Mouse (Mus musculus): ENCODE results near the gene Gpr89.
A peak's percentile ranks its signal among the peaks of the same experiment; 100 is the strongest.

The Gpr89 gene

DNA sequence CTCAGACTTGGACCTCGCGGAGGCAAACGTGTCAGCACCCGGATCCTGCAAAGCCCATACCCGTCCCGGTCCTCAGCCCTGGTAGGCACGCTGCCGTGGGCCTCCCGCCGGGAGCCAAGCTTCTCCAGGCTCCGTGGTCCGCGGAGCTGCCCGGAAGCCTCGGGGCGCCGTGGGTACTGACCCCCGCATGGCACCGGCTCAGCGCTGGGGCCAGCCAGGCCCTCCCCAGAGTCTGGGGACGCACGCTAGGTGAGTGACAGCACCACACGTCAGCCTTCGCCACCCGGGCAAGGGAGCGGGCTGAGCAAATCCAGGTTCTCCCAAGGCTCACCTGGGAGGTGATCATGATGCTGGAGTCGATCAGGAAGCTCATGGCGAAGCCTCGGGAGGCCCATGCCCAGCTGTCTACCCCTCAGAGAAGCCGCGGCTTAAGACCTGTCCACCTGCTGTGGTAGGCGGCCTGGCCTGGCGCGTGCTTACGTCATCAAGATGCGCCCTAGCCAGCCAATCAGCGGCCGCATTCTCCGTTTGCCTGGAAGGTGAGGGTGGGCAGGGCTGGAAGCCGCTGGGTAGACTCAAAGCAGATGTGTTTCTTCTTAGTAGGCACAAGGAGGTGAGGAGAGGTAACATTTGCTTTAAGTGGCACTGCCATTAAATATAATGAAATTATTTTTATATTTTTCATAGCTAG, at the start of gene Gpr89:
TSS of gene Gpr89 (minus strand) at position 496 of the 691 bp plus-strand sequence.
- peak; percentile 93 for DNase-seq (ENCODE audit: low spot score)

DNA sequence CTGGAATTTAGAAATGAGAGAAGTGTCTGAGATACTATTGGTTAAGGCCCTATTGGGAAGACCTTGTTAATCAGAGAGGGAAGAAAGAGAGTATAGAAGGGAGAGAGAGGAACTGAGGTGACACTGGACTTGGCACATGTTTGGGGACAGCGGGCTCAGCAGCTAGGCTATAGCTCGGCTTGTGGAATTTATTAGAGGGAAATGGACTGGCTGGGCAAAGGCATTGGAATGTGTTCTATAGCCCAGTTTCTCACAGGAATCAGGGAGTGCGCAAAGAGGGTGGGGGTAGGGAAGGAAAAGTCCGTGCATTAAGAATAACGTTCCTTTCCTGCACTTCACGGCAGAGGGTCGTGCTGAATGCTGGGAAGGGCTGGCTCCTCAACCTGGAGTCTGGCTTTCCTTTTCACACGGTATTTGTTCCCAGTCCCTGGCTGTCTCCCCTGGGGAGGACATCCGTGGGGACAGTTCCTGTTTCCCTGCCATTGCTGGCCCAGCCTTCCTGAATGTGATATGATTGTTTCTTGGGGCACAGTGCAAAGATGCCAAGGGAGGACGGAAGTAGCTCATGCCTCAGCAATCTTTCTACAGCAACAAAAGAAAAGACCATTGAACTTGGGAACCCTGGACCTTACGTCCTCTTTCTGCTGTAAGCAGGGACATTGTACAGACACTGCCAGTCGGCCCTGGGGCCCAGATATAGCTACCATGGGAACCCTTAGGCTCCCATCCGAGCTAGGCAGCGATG, 48.5 kb upstream of the Gpr89 start:
- no peak for DNase-seq (ENCODE audit: low spot score)

- DNase-seq (ENCODE audit: low spot score) = no peak
Observed at GRCm38 (mm10) chr3:96942706-96943105, 37.6 kb upstream of the Gpr89 start.

GRCm38 (mm10) chr3:96938738-96939137, 33.6 kb upstream of the Gpr89 start:
- peak; percentile 80 for DNase-seq (ENCODE audit: low spot score)

DNA sequence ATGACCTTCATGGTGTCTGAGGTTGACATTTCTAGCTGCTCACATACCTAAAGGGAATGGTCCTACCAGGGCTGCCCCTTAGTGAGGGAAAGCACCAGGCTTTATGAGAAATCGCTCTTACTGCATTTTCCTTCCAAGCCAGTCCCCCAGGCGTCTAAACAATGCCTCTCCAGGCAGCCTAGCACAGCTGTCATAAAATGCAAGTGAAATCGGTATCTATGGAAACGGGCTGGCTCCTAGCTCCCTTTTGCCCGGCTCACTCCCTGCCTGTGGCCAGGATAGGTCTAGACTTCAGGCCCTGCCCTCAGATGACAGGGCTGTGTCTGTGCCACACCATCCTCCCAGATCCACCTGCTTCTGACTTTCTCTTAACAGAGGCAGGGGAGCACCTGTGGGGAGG, 32.5 kb upstream of the Gpr89 start:
- no peak for DNase-seq (ENCODE audit: low spot score)

GRCm38 (mm10) chr3:96936241-96936640, 31.1 kb upstream of the Gpr89 start:
- DNase-seq (ENCODE audit: low spot score) = no peak

DNA sequence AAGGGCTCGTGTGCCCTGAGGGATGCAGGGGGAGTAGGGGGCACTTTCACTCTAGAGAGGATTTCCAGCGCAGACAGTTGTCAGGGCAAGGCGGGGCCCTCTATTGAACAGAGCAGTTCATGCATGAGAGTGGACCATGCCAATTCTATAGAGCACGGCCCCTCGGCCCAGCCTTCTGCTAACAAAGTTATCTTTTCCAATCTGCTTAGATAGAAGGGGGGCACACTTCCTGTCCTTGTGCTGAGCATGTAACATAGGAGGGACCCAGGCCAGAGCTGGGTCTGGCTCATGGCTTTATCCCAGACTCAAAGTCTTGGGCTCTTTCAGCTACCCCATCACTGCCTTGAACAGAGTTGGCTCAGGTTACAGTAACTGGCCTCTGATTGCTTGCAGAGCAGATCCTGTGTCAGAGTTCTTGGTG, 26.1 kb upstream of the Gpr89 start:
- no peak for DNase-seq (ENCODE audit: low spot score)

- no peak for DNase-seq (ENCODE audit: low spot score)
Observed at GRCm38 (mm10) chr3:96925920-96926319, 20.8 kb upstream of the Gpr89 start, which contains the start of gene Gja8. Gene Gja8, minus strand, starts transcription at chr3:96926020.

DNA sequence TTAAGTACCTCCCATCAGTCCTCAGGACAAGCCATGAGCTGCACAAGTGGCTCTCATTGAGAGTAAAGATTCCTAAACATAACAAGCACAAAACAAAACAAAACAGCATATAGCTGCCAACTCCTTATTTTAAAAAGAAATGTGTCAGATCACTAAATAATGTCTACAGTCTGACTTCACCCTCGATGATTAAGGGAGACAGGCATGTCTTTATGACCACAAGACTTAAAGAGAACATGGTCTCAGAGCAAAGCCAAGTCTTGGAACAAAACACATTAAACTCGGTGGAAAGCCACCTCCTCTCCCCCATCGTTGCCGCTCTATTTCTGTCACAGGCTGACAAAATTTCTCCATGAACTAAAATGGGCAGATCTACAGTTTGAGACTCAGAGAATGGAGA, 19.5 kb upstream of the Gpr89 start:
- DNase-seq (ENCODE audit: low spot score) = no peak

- no peak for DNase-seq (ENCODE audit: low spot score)
Observed at GRCm38 (mm10) chr3:96920991-96921390, 15.8 kb upstream of the Gpr89 start.

- DNase-seq (ENCODE audit: low spot score) = no peak
Observed at GRCm38 (mm10) chr3:96905592-96905991, 446 bp upstream of the Gpr89 start.

DNA sequence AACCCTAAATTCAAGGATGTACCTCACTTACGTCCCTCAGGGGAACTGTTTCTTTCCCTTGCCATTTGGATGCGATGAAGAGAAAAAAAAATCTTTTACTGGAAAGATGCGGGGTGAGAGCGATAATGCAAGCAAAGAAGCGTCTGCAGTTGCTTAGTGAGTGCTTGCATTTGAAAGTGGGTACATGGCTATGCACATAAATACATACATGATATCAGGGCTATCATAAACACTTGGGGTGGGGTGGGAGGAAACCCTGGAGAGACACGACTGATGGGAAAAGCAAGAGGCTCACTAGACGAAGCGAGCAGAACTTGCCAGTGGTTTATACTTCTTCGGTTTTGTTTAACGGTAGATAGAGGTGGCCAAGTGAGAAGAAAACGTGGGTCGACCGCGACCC, 753 bp downstream of the Gpr89 start, which contains the start of gene Gja5:
TSS of gene Gja5 (plus strand) at position 301 of the 400 bp plus-strand sequence.
- no peak for DNase-seq (ENCODE audit: low spot score)

GRCm38 (mm10) chr3:96902336-96902999, 2.7 kb downstream of the Gpr89 start:
- no peak for DNase-seq (ENCODE audit: low spot score)

DNA sequence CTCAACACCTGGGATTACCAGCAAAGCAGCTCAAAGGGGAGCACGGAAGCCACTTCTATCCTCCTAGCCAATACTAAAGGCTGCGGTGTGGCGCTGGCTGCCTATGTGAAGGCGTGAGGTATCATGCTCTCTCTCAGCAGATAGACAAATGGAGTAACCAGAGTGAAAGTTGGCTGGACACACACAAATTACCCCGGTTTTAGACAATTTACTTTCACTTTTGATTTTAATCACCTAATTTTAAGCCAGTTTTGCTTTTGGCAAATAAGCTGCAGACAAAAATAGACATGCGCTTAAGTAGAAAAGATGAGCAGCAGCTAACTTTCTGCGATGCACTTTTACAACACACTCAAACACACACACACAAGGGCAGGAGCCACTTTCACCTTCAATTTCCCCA, 21.5 kb downstream of the Gpr89 start:
- no peak for DNase-seq (ENCODE audit: low spot score)

- no peak for DNase-seq (ENCODE audit: low spot score)
Observed at GRCm38 (mm10) chr3:96882061-96882849, 22.9 kb downstream of the Gpr89 start.

DNA sequence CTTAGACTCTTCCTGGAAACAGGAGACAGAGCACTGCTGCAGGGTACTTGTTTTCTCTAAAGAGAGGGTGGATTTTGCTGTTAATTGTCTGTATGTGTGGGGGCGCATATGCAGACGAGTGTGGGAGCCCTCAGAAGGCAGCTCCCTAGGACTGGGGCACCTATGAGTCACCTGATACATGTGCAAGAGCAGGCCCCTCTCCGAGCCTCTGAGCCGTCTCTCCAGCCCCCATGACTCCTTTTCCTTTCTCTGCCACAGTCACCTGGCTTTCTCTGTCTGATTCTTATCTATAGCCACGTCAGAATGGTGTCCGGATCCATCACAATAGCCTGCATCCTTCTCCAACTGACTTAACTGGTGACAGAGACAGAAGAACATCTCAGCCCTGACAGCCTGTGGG, 23.6 kb downstream of the Gpr89 start:
- DNase-seq (ENCODE audit: low spot score) = no peak

GRCm38 (mm10) chr3:96880385-96880784, 24.8 kb downstream of the Gpr89 start:
- DNase-seq (ENCODE audit: low spot score) = no peak

GRCm38 (mm10) chr3:96879536-96879935, 25.6 kb downstream of the Gpr89 start:
- no peak for DNase-seq (ENCODE audit: low spot score)

DNA sequence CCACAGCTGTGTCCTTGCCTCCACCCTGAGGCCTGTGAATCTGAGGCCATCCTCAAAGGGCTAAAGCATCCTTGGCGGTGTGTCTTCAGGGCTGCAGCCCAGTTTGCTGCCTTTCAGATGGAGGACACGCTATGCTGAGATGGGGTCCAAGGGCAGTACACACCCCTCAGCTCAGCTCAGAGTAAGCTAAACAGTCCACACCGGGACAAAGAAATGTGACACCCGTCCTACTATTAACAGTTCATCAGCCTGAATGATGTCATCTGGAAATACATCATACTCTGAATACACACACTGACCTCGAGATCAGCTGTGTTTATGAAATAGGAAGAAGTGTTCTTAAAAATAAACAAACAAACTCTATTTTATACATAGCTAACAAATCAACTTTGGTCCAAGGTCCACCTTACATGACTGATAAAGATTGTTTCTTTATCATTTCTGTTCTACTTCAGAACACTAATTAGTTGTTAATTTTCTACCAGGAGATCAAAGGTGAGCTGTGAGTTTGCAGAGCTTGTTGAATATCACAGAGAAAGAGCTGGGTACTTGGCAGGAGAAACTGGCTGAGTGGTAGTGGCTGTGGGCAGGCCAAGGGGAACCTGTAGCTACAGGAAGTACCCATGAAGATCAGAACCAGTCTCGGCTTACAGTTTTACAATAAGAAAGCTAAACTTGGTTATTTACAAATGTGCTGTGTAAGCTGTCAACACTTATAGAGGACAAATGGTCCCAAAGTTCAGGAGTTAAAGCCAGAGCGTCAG, 30.2 kb downstream of the Gpr89 start:
- DNase-seq (ENCODE audit: low spot score) = no peak

DNA sequence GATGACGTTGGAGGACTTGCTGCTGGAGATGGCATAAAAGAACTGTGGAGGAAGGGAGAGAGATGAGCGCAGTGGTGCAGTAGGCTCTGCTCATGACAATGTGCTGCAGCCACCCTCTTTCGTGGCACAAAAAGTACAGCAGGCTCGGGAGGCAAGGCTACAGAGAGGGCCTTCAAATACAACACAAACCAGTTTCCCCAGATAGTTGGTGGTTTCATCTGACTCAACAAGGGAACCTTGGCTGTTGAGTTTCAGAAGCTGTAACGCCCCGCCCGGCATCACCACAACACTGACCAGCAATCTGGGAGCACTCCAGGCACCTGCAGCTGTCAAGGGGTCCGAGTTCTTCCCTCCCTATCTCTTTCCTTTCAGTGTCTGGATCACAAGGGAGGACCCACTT, 32.6 kb downstream of the Gpr89 start:
- DNase-seq (ENCODE audit: low spot score) = no peak

DNA sequence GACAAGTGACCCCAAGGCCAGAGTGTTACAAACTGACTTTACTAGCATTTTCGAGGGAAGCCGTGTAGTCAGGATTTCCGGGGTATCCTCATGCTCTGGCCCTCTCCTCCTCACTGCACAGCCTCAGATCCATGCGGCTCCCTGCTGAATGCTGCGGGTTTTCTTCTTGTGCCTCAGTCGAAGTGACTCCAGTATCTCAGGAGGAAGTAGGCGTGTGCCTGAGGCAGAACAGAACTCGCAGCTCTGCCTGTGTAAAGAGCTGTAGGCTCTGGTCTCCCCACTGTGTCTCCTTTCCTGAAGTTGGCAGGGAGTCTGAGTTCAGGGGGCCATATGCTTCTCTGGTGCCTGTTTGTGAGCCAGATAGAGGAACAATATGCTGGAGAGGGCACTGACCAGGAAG, 34.1 kb downstream of the Gpr89 start:
- DNase-seq (ENCODE audit: low spot score) = no peak

All from ovary, postnatal 36 days (tissue).